Mouse (Mus musculus) thymus, adult 2 months (tissue): ENCODE results near the gene Kcna4. TPM values are rescaled to one million over a fixed set of nuclear protein-coding genes. Genes with fewer than 3 reads are reported as not detected.

Experiments
- DNase-seq: peaks from one replicate; pipeline ENCODE4 v3.0.0; 2021
- H3K27ac ChIP-seq: fragments of 200-500 bp; 2 replicates; pipeline ENCODE4 v1.5.1; 2012; ENCODE audit warnings: low read length, control low read depth; ENCODE audit not compliant: control insufficient read depth, insufficient read depth
- H3K27me3 ChIP-seq: fragments of 200-500 bp; 2 replicates; pipeline ENCODE4 v1.6.1; 2012; ENCODE audit warnings: mild to moderate bottlenecking, low read length, moderate library complexity, mixed read lengths; ENCODE audit not compliant: control insufficient read depth, insufficient read depth
- H3K36me3 ChIP-seq: fragments of 200-500 bp; 2 replicates; pipeline ENCODE4 v1.6.1; 2012; ENCODE audit warnings: mild to moderate bottlenecking, low read length, moderate library complexity; ENCODE audit not compliant: control insufficient read depth, insufficient read depth
- H3K4me1 ChIP-seq: fragments of 200-500 bp; replicated peaks from 2 replicates; pipeline ENCODE4 v1.6.1; 2012; ENCODE audit warnings: low read length; ENCODE audit not compliant: control insufficient read depth, insufficient read depth
- H3K4me3 ChIP-seq: fragments of 200-500 bp; 2 replicates; pipeline ENCODE4 v1.5.1; 2012; ENCODE audit warnings: mild to moderate bottlenecking, low read length, control low read depth, moderate library complexity; ENCODE audit not compliant: control insufficient read depth, insufficient read depth
- CTCF ChIP-seq: fragments of 200-500 bp; IDR thresholded peaks from 2 replicates; pipeline ENCODE4 v1.5.1; 2012; ENCODE audit warnings: mild to moderate bottlenecking, control low read depth, low read length, moderate library complexity, borderline replicate concordance; ENCODE audit not compliant: control insufficient read depth, poor library complexity, insufficient read depth; ENCODE audit errors: extremely low read depth
- POLR2A ChIP-seq: fragments of 200-500 bp; IDR thresholded peaks from 2 replicates; pipeline ENCODE4 v1.6.1; 2012; ENCODE audit warnings: mild to moderate bottlenecking, low read length, control low read depth, moderate library complexity; ENCODE audit not compliant: control insufficient read depth, poor library complexity, insufficient read depth; ENCODE audit errors: extremely low read depth
- WGBS: fragments of 180-500 bp; shearing (Covaris S2); methylation state at CpG from one replicate; pipeline ENCODE4 v1.1.7; 2018; 5-methylcytosine and 5-hydroxymethylcytosine counted together
- polyA plus RNA-seq: library from polyadenylated mRNA; depleted of rRNA; stranded (reverse); fragments of >200 nt; gene quantifications from 2 replicates; pipeline ENCODE4 v1.2.3, GENCODE M21; 2012

Kcna4 gene
- polyA plus RNA-seq, 1 experiment = 0.03 TPM

DNA sequence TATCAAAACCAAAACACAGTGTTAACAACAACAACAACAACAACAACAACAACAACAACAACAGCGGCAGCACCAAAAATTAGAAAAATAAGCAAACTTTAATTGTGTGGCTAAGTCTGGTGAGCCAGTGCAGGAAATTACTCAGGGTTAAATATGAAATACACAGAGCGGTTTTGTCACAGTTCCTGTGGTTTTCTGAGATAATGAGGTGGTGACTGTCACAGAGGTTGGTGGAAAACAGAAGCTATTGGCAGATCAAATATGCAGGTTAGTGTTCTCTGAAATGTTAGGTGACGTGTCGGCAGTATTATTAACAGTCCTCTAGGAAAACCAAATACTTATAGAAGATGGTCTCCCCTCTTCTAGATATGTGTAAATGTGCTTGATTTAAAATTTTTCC lies 11.4 kb downstream of the Kcna4 start:
- H3K4me3 ChIP-seq = no peak overlapping the region
- no peaks in the 10 kb centered on the region for H3K27me3 ChIP-seq
- no peak for DNase-seq
- no peaks in the 10 kb centered on the region for H3K4me1 ChIP-seq
- WGBS = 23% methylated on average over 4 of the region's 4 CpGs
- TF ChIP-seq POLR2A (no peak), CTCF (no peak)
- H3K27ac ChIP-seq = no peak overlapping the region
- H3K36me3 ChIP-seq = no peaks in the 10 kb centered on the region

DNA sequence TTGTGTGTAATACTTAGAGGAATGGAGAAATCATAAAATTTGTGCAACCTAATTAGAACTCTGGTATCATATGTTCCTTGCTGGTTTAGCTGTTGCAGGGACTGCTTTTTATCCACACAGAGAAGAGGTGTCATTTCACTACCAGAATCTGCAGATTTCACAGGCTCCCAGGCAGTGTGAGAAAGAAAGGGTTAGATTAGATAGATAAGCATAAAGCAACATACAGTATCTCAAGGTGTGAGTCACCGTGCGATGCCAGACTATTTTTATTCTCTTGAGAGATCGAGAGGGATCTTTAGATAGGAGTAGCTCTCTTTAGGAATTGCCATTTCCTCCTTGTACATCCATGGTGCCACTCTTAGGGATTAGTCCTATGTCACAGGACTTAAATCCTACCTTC lies 14.3 kb downstream of the Kcna4 start:
- no peak for DNase-seq
- no peak overlapping the region for H3K4me3 ChIP-seq
- no peaks in the 10 kb centered on the region for H3K27me3 ChIP-seq
- H3K27ac ChIP-seq = no peak overlapping the region
- 84% methylated on average over 3 of the region's 3 CpGs for WGBS
- TF ChIP-seq POLR2A (no peak), CTCF (no peak)
- no peaks in the 10 kb centered on the region for H3K4me1 ChIP-seq
- H3K36me3 ChIP-seq = no peaks in the 10 kb centered on the region

DNA sequence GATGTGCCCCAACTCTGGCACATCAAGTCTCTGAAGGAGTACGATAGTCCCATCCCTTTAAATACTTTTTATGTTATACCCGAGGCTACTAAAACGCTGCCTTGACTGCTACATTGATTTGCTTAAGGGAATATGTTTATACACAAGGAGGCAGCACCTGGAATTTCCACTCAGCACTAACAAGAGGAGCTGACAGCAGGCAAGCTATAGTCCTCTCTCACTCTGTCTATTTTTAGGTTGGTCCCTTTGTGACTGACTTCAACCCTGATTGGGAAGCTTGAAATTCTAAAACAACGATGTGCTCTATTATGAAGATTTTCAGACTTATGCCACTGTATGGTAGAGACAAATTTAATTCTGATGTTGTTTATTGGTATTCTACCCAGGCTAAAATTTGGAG lies 15.6 kb downstream of the Kcna4 start:
- H3K4me3 ChIP-seq = no peak overlapping the region
- no peaks in the 10 kb centered on the region for H3K4me1 ChIP-seq
- DNase-seq = no peak
- no peaks in the 10 kb centered on the region for H3K27me3 ChIP-seq
- no peak overlapping the region for H3K27ac ChIP-seq
- TF ChIP-seq CTCF (no peak), POLR2A (no peak)
- no peaks in the 10 kb centered on the region for H3K36me3 ChIP-seq
- 86% methylated on average over 4 of the region's 4 CpGs for WGBS

DNA sequence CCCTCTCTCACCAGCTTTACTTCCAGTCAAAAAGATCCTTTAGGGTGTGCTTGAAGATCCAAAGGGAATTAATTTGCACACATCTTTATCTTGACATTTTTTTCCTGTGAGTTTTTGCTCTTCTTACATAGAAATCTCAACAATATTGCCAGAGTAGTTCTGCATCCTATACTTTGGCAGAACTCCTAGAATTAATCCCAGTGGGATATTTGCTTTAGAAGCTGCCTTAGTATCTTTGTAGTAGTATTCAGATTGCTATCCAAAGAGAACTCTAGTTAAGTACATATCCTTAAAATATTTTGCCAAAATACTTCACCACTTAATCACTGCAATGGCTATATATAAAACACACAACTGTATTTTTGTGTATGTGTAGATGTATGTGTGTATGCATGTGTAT lies 28.2 kb downstream of the Kcna4 start:
- no peak overlapping the region for H3K4me3 ChIP-seq
- H3K36me3 ChIP-seq = no peaks in the 10 kb centered on the region
- no peak overlapping the region for H3K27ac ChIP-seq
- no peak for DNase-seq
- H3K4me1 ChIP-seq = no peaks in the 10 kb centered on the region
- TF ChIP-seq POLR2A (no peak), CTCF (no peak)
- H3K27me3 ChIP-seq = no peaks in the 10 kb centered on the region

DNA sequence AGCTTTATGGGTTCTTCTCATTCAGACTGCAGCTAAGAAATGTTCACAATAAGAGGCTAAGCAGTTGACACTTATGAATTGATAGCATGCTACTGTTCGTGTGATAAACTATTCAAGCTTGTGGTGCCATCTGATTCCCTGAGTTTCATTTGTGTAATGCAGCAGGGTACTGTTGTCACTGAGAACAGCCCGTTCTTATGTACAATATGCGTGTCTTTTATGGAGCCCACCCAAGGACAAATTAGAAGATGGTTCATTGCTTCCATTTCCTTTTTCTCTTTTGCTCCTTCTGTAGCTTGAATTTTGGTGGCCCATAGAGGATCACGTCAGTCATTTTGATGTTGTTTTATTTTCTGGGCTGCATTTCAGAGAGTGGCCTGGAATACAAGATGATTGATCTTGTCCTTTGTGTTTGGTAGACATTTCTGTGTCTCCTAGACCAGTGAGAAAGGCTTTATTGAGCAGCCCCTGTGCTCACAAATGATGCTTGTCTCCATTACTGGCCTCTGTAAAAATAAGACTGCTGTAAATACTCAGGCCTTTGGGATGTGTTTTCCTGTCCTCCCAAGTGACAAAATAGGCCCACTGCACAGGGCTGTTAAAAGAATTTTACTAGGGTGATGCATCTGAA lies 31.3 kb downstream of the Kcna4 start:
- no peak for DNase-seq
- no peak for TF ChIP-seq CTCF
- TF ChIP-seq POLR2A = no peak
- 92% methylated on average over 4 of the region's 4 CpGs for WGBS

DNA sequence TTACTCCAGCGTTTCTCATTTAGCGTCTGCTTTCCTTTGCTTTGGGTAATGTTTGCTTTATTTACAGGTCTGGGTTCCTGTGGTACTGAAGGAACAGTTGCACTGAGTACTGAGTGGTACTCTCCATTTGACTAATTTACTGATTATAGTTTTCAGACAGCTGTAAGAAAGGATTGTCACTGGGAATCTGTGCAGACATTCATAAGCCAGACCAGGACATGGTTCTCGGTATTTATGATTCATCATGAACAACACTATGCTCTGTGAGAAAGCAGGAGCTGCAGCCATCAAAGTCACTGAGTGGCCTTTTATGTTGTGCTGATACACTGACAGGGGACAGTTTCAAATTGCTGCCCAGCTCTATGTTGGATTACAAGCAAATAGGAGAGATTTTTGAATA lies 33.7 kb downstream of the Kcna4 start:
- Histone ChIP-seq H3K4me1 (no peaks in the 10 kb centered on the region), H3K27me3 (no peaks in the 10 kb centered on the region), H3K4me3 (no peak overlapping the region), H3K36me3 (no peaks in the 10 kb centered on the region), H3K27ac (no peak overlapping the region)
- no peak for TF ChIP-seq CTCF
- TF ChIP-seq POLR2A = no peak
- no peak for DNase-seq
- 93% methylated on average over 3 of the region's 3 CpGs for WGBS

More for the DNA sequence above, 31.3 kb downstream of the Kcna4 start:
- Histone ChIP-seq H3K4me1 (no peaks in the 10 kb centered on the region), H3K4me3 (no peak overlapping the region), H3K36me3 (no peaks in the 10 kb centered on the region), H3K27ac (no peak overlapping the region), H3K27me3 (no peaks in the 10 kb centered on the region)

DNA sequence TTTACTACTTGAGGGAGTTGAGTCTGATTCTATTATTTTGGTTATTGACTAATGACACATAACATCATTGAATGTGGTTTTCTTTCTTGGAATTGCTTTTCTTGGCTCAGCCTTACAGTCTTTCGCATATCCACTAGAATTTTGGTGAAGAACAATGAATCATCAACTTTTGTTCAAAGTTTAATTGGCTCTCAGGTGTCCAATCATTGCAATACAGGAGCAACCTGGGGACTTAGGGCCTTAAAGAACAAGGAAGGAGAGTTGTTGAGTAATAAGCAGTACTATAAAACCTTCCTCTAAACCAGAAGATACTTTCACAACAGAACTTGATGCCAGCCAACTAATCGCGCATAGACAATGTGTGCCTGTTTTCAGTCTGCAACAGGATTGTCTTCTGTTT lies 36.8 kb downstream of the Kcna4 start:
- Histone ChIP-seq H3K27me3 (no peaks in the 10 kb centered on the region), H3K4me3 (no peak overlapping the region), H3K27ac (no peak overlapping the region), H3K36me3 (no peaks in the 10 kb centered on the region), H3K4me1 (no peaks in the 10 kb centered on the region)
- TF ChIP-seq CTCF (no peak), POLR2A (no peak)
- WGBS = 91% methylated on average over 3 of the region's 3 CpGs
- DNase-seq = no peak
